Mouse (Mus musculus) midbrain, embryonic 12.5 days (tissue): ENCODE measurements around the gene Abcb11. TPM values are rescaled to one million over a fixed set of nuclear protein-coding genes. Genes with fewer than 3 reads are reported as not detected.
"Not testable (repeated sequence)": the region's sequence is repeated elsewhere in the genome, so short reads cannot be mapped to it uniquely, and the experiment has no call there.

Source experiments
- ATAC-seq: fragments of 200-750 bp; cut with Nextera tagmentation; 2 replicates; pipeline ENCODE4 v1.8.0; 2017; ENCODE audit warnings: low read depth, moderate TSS enrichment, moderate library complexity; ENCODE audit not compliant: low FRiP score
- H3K27ac ChIP-seq: fragments of 300-500 bp; sonication (generic); replicated peaks from 2 replicates; pipeline ENCODE4 v1.5.1; 2016; ENCODE audit warnings: mild to moderate bottlenecking
- H3K27me3 ChIP-seq: fragments of 300-500 bp; sonication (generic); 2 replicates; pipeline ENCODE4 v1.6.1; 2016; ENCODE audit warnings: mild to moderate bottlenecking
- H3K36me3 ChIP-seq: fragments of 300-500 bp; sonication (generic); 2 replicates; pipeline ENCODE4 v1.6.1; 2016
- H3K4me1 ChIP-seq: fragments of 300-500 bp; sonication (generic); 2 replicates; pipeline ENCODE4 v1.6.1; 2016
- H3K4me2 ChIP-seq: fragments of 300-500 bp; sonication (generic); replicated peaks from 2 replicates; pipeline ENCODE4 v1.6.1; 2016; ENCODE audit warnings: mild to moderate bottlenecking, moderate library complexity
- H3K4me3 ChIP-seq: fragments of 300-500 bp; sonication (generic); 2 replicates; pipeline ENCODE4 v1.5.1; 2016; ENCODE audit warnings: mild to moderate bottlenecking
- H3K9ac ChIP-seq: fragments of 300-500 bp; sonication (generic); replicated peaks from 2 replicates; pipeline ENCODE4 v1.6.1; 2016; ENCODE audit warnings: mild to moderate bottlenecking, moderate library complexity
- H3K9me3 ChIP-seq: fragments of 300-500 bp; sonication (generic); 2 replicates; pipeline ENCODE4 v1.6.1; 2016; ENCODE audit warnings: mild to moderate bottlenecking
- WGBS: fragments of 180-500 bp; shearing (Covaris S2); methylation state at CpG from one replicate; pipeline ENCODE4 v1.1.7; 2016; 5-methylcytosine and 5-hydroxymethylcytosine counted together
- polyA plus RNA-seq: library from polyadenylated mRNA; unstranded; fragments of >200 nt; fragmentation: Nextera tagmentation; extraction: Ambion mirVana; gene quantifications from 2 replicates; pipeline ENCODE4 v1.2.1, GENCODE M21; 2016

Abcb11 gene
- not detected in 2 replicates for polyA plus RNA-seq

GRCm38 (mm10) chr2:69342496-69343221 lies at the start of gene Abcb11:
TSS of gene Abcb11 (minus strand) at chr2:69342616.
- WGBS = 89% methylated on average over 9 of the region's 9 CpGs
- Histone ChIP-seq H3K36me3 (no peaks in the 10 kb centered on the region), H3K9me3 (no peaks in the 10 kb centered on the region), H3K9ac (no peak within 1 kb of the TSS), H3K27ac (no peak within 1 kb of the TSS), H3K4me3 (no peak within 1 kb of the TSS), H3K27me3 (no peaks in the 10 kb centered on the region), H3K4me1 (no peaks in the 10 kb centered on the region), H3K4me2 (no peak within 1 kb of the TSS)
- no peak for ATAC-seq

DNA sequence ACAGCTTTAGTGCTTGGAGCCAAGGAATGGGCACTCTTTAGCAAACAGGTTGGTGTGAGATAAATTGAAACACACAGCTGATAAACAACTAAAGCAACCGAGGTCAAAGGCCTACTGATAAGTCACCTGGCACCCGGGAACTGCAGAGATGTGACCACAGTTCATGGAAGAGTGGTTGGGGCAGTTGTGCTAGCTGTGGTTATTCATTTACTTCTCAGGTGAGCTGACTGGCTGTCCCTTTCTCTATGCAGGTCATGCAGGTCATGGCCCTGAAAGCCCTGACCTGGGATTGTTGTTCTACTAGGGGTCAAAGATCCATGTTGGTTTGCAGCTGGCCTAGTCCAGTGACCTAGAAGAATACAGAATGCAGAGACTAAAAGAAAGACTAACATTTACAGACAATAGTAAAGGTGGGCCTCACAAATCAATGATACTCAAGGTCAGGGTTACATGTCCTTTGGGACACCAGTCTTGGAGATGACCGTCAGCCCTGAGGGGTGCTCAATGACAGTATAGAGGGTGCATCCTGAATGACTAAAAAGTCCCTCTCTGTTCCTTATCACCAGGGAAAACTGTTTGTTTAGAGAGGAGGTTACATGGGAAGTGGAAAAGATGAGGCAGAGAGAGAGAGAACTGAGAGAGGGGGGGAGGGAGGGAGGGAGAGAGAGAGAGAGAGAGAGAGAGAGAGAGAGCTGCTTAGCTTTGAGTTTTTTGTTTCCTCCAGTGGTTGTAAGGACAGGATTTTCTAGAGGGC lies 43.9 kb upstream of the Abcb11 start:
- H3K4me1 ChIP-seq = no peaks in the 10 kb centered on the region
- WGBS = 92% methylated on average over 3 of the region's 3 CpGs
- no peak for ATAC-seq

GRCm38 (mm10) chr2:69382838-69383237 lies 40.4 kb upstream of the Abcb11 start:
- ATAC-seq = no peak
- H3K4me3 ChIP-seq = no peak overlapping the region
- H3K4me2 ChIP-seq = no peak overlapping the region
- H3K9ac ChIP-seq = no peak overlapping the region
- no peaks in the 10 kb centered on the region for H3K9me3 ChIP-seq
- no peaks in the 10 kb centered on the region for H3K27me3 ChIP-seq
- H3K4me1 ChIP-seq = 0 out of 2 replicates have a peak, but pooled peaks cover 4% of the 10 kb centered on the region
- WGBS = 93% methylated on average over 5 of the region's 5 CpGs
- no peaks in the 10 kb centered on the region for H3K36me3 ChIP-seq
- no peak overlapping the region for H3K27ac ChIP-seq

More for the DNA sequence above, 43.9 kb upstream of the Abcb11 start:
- no peaks in the 10 kb centered on the region for H3K9me3 ChIP-seq
- H3K27me3 ChIP-seq = no peaks in the 10 kb centered on the region
- H3K36me3 ChIP-seq = no peaks in the 10 kb centered on the region
- no peak overlapping the region for H3K9ac ChIP-seq
- no peak overlapping the region for H3K4me3 ChIP-seq
- no peak overlapping the region for H3K27ac ChIP-seq
- no peak overlapping the region for H3K4me2 ChIP-seq

- Histone ChIP-seq H3K36me3 (no peaks in the 10 kb centered on the region), H3K27ac (no peak overlapping the region), H3K4me2 (no peak overlapping the region), H3K4me1 (0 out of 2 replicates have a peak, but pooled peaks cover 4% of the 10 kb centered on the region), H3K4me3 (no peak overlapping the region), H3K9ac (no peak overlapping the region), H3K9me3 (no peaks in the 10 kb centered on the region), H3K27me3 (no peaks in the 10 kb centered on the region)
- no peak for ATAC-seq
- 58% methylated on average over 8 of the region's 8 CpGs for WGBS
These were observed 39.3 kb upstream of the Abcb11 start for GRCm38 (mm10) chr2:69381740-69382139.

- ATAC-seq = no peak
- whole genome bisulfite sequencing = 87% methylated on average over 13 of the region's 13 CpGs
- H3K27ac ChIP-seq = no peak within 1 kb of the TSS
- no peaks in the 10 kb centered on the region for H3K9me3 ChIP-seq
- H3K36me3 ChIP-seq = no peaks in the 10 kb centered on the region
- H3K4me3 ChIP-seq = no peak within 1 kb of the TSS
- H3K9ac ChIP-seq = no peak within 1 kb of the TSS
- no peak within 1 kb of the TSS for H3K4me2 ChIP-seq
- H3K27me3 ChIP-seq = no peaks in the 10 kb centered on the region
- H3K4me1 ChIP-seq = 0 out of 2 replicates have a peak, but pooled peaks cover 4% of the 10 kb centered on the region
These were observed 37.9 kb upstream of the Abcb11 start, which contains the start of gene Dhrs9 for GRCm38 (mm10) chr2:69380281-69380680. TSS of gene Dhrs9 (plus strand) at chr2:69380445.

- H3K4me3 ChIP-seq = no peak overlapping the region
- 0 out of 2 replicates have a peak, but pooled peaks cover 4% of the 10 kb centered on the region for H3K4me1 ChIP-seq
- no peak overlapping the region for H3K9ac ChIP-seq
- no peaks in the 10 kb centered on the region for H3K9me3 ChIP-seq
- 68% methylated on average over 1 of the region's 1 CpGs for WGBS
- H3K36me3 ChIP-seq = no peaks in the 10 kb centered on the region
- no peak overlapping the region for H3K27ac ChIP-seq
- ATAC-seq = no peak
- no peaks in the 10 kb centered on the region for H3K27me3 ChIP-seq
- no peak overlapping the region for H3K4me2 ChIP-seq
These were observed 37.4 kb upstream of the Abcb11 start for GRCm38 (mm10) chr2:69379801-69380200.

- no peaks in the 10 kb centered on the region for H3K36me3 ChIP-seq
- H3K9ac ChIP-seq = no peak overlapping the region
- H3K4me2 ChIP-seq = no peak overlapping the region
- no peak for ATAC-seq
- H3K4me1 ChIP-seq = 0 out of 2 replicates have a peak, but pooled peaks cover 4% of the 10 kb centered on the region
- 78% methylated on average over 2 of the region's 2 CpGs for WGBS
- H3K27me3 ChIP-seq = no peaks in the 10 kb centered on the region
- H3K9me3 ChIP-seq = no peaks in the 10 kb centered on the region
- H3K4me3 ChIP-seq = no peak overlapping the region
- H3K27ac ChIP-seq = no peak overlapping the region
These were observed 34.4 kb upstream of the Abcb11 start for GRCm38 (mm10) chr2:69376780-69377179.

GRCm38 (mm10) chr2:69365275-69365674 lies 22.9 kb upstream of the Abcb11 start:
- H3K9me3 ChIP-seq = no peaks in the 10 kb centered on the region
- WGBS = 100% methylated on average over 1 of the region's 1 CpGs
- ATAC-seq = no peak

DNA sequence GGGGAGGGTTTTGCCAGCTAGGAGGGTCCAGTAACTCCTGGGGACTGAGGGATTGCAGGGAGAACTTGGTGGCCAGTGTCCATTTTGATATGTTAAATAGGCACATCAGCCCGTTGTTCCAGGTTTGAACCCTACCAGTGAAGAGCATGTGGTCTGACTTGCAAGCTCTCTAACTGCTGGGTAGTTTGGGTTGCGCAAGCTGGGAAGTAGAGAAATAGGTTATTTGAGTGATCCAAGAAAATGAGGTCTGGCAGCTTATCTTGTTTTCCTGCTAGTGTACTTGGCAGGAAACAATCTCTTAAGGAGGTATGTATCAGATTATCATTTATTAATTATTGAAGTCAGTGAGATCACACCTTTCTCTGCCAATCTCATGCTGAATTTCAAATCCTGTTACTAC lies 22.4 kb upstream of the Abcb11 start:
- WGBS = 92% methylated on average over 2 of the region's 2 CpGs
- Histone ChIP-seq H3K9me3 (no peaks in the 10 kb centered on the region), H3K36me3 (no peaks in the 10 kb centered on the region), H3K27me3 (no peaks in the 10 kb centered on the region), H3K9ac (no peak overlapping the region), H3K4me2 (no peak overlapping the region), H3K27ac (no peak overlapping the region), H3K4me3 (no peak overlapping the region), H3K4me1 (no peaks in the 10 kb centered on the region)
- ATAC-seq = no peak

More at GRCm38 (mm10) chr2:69365275-69365674, 22.9 kb upstream of the Abcb11 start:
- no peaks in the 10 kb centered on the region for H3K27me3 ChIP-seq
- H3K9ac ChIP-seq = no peak overlapping the region
- H3K36me3 ChIP-seq = no peaks in the 10 kb centered on the region
- no peaks in the 10 kb centered on the region for H3K4me1 ChIP-seq
- H3K4me2 ChIP-seq = no peak overlapping the region
- no peak overlapping the region for H3K27ac ChIP-seq
- no peak overlapping the region for H3K4me3 ChIP-seq

GRCm38 (mm10) chr2:69355402-69355801 lies 13.0 kb upstream of the Abcb11 start:
- not testable (repeated sequence) for H3K27me3 ChIP-seq, H3K4me3 ChIP-seq, H3K9ac ChIP-seq, H3K27ac ChIP-seq, H3K9me3 ChIP-seq, H3K36me3 ChIP-seq, H3K4me1 ChIP-seq, H3K4me2 ChIP-seq
- peak; percentile 100 for ATAC-seq

- no peak overlapping the region for H3K4me2 ChIP-seq
- no peak overlapping the region for H3K27ac ChIP-seq
- 89% methylated on average over 6 of the region's 6 CpGs for WGBS
- ATAC-seq = no peak
- H3K27me3 ChIP-seq = no peaks in the 10 kb centered on the region
- no peak overlapping the region for H3K9ac ChIP-seq
- no peak overlapping the region for H3K4me3 ChIP-seq
- H3K4me1 ChIP-seq = no peaks in the 10 kb centered on the region
- no peaks in the 10 kb centered on the region for H3K9me3 ChIP-seq
- no peaks in the 10 kb centered on the region for H3K36me3 ChIP-seq
These were observed 910 bp downstream of the Abcb11 start for GRCm38 (mm10) chr2:69341506-69341905.

- not testable (repeated sequence) for H3K36me3 ChIP-seq, H3K27ac ChIP-seq, H3K4me2 ChIP-seq, ATAC-seq, H3K9ac ChIP-seq, H3K4me1 ChIP-seq, H3K4me3 ChIP-seq, H3K9me3 ChIP-seq
- WGBS = 88% methylated on average over 6 of the region's 6 CpGs
- H3K27me3 ChIP-seq = peaks cover 21% of the 10 kb centered on the region
These were observed 10.9 kb downstream of the Abcb11 start for GRCm38 (mm10) chr2:69331523-69331922.
